Mouse (Mus musculus): ENCODE measurements around the gene Psmc3. TPM values are rescaled to one million over a fixed set of nuclear protein-coding genes. Genes with fewer than 3 reads are reported as not detected.

Psmc3 gene
- polyA plus RNA-seq, 1 experiment, result 160 TPM

DNA sequence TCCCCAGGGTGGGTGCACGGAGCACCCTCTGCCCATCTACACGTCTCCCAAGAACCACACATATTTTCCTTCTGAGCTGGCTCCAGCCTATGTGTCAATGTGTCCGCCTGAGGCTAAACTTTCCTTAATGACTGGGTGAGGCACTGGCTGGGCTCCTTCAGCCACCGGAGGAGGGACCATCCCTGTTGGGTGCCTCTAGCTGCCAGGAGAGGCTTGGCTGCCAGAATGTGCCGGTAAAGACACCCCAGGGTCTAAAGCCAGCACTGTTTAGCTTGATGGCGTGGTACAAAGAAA is 15.0 kb downstream of the Psmc3 start:
- TF ChIP-seq CTCF (IDR thresholded peaks at IDR 0.05; ENCODE audit: borderline replicate concordance, extremely low read depth, insufficient read depth, insufficient read length), result no peak
- TF ChIP-seq POLR2A (IDR thresholded peaks at IDR 0.05; ENCODE audit: borderline replicate concordance, extremely low read depth, insufficient read depth, insufficient read length, poor library complexity, severe bottlenecking), result no peak
- DNase-seq (ENCODE audit: low read depth), result no peak

DNA sequence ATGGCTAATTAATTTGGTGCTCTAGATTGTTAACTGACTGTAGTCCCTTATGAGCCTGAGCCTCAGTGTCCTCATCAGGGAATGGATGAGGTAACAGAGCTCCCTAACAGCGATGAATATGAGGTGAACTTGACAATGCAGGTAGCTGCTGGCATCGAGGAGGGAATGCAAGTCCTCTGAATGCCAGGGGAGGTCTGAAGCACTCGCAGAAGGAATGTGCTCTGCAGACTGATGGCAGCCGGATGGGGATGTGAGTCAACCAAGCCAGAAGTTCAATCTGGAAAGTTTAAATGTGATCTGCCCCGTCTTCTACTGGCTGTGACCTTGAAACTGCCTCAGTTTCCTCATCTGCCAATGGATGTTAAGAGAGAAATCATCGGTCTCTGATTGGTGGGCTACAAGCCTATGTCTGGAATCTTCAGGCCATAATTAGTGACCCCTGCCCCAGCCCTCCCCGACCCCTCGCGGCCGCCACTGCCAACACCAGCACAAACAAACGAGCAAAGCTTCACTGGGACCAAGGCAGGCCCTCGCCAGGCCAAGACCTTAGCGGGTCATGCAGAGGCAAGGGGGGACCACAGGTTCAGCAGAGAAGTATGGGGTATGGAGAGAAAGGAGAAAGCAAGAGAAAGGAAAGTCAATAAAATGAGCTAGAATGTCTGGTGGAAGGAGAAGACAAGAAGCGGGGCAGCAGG is 15.6 kb downstream of the Psmc3 start:
- no peak for TF ChIP-seq CTCF (IDR thresholded peaks at IDR 0.05; ENCODE audit: borderline replicate concordance, extremely low read depth, insufficient read depth, insufficient read length)
- peak; percentile 15 for DNase-seq (ENCODE audit: low read depth)

DNA sequence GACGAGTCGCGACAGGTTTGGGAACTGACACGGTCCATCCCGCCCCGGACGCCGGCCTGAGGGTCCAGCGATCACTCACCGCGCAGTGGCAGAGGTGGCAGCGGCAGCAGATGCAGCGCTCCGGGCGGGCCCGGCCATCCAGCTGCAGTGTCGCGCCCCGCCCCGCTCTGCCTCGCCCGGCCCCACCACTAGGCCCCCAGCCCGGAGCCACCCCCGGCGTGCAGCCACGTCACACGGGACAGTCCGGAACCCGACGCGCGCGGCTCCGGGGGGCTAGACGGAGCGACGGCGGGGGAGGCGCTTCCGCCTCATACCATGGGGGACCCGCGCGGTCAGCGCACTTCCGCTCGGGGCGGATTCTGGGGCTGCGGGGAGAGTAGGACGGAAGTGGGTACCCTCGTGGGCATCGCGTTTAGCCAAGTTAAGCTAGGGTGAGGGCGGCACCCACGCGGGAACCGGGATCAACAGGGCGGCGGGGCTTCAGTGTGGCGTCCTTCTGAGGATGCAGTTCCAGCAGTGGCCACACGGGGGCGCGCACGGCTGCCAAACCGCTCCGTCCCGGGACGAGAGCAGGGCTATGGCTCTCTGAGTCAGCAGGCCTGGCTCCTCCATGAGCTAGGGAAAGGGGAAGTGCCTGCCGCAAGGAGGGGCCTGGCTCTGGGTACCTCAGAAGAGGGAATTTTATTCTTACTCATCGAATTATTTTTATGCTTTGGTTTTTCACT is 16.4 kb downstream of the Psmc3 start, which contains the start of gene Slc39a13:
TSS of gene Slc39a13 (minus strand) at position 342 of the 725 bp plus-strand sequence.
- peak; percentile 98 for DNase-seq (ENCODE audit: low read depth)
- TF ChIP-seq POLR2A (IDR thresholded peaks at IDR 0.05; ENCODE audit: borderline replicate concordance, extremely low read depth, insufficient read depth, insufficient read length, poor library complexity, severe bottlenecking) (peak; percentile 24; the same call in 1 of the 2 replicates), CTCF (IDR thresholded peaks at IDR 0.05; ENCODE audit: borderline replicate concordance, extremely low read depth, insufficient read depth, insufficient read length) (peak; percentile 98)

DNA sequence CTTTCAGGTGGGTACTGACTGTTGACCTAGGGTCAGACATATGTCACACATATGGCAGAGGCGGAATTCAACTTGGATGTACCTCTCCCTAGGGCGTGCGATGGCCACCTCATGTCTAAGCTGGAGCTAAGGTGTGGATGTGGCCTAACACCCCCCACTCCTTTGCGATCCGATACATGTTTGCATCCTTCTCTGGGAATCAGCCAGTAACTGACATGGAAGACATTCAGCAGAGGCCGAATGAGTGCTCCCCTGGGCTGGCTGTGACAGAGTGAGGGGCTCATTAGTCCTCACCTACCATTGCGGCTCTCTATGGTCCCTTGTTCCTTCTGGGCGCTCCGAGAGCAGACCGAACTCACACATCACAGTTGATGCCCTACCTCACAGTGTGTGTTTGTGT is 17.2 kb downstream of the Psmc3 start:
- TF ChIP-seq POLR2A (IDR thresholded peaks at IDR 0.05; ENCODE audit: borderline replicate concordance, extremely low read depth, insufficient read depth, insufficient read length, poor library complexity, severe bottlenecking), result no peak

DNA sequence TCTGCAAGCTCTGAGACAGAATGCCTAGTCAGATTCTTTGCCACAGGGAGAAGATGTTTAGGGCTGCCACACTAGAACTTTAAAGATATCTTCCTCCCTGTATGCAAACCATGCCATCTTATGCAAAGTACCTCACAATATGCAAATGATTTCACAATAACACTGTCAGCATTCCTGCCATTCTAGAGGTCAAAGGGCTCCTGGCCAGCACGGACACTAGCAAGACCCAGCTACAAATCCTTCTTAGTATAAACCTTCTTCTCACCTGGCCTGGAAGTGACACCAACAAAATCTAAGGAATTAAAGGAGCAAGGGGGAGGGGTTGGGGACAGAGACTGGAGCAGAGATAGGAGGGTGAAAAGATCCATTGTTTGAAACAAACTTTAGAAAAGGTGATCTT is 18.3 kb downstream of the Psmc3 start:
- no peak for TF ChIP-seq CTCF (IDR thresholded peaks at IDR 0.05; ENCODE audit: borderline replicate concordance, extremely low read depth, insufficient read depth, insufficient read length)
- no peak for TF ChIP-seq POLR2A (IDR thresholded peaks at IDR 0.05; ENCODE audit: borderline replicate concordance, extremely low read depth, insufficient read depth, insufficient read length, poor library complexity, severe bottlenecking)
- DNase-seq (ENCODE audit: low read depth), result no peak

More for the DNA sequence above, 17.2 kb downstream of the Psmc3 start:
- DNase-seq (ENCODE audit: low read depth), result no peak

DNA sequence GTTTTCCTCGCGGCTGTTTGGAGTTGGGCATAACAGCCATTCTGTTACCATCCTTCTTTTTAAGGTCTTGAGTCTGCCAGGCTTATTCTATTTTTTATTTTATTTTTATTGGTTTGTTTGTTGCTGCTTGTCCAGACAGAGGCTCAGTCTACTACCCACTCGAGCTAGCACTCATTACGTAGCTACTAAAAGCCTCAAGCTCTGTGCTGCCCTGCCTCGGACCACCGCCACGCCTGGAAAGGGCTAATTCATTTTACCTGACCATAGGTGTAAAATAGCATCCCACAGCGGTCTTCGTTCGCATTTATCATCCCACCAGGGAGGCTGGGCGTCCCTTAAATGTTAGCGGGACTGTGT is 24.1 kb downstream of the Psmc3 start:
- TF ChIP-seq CTCF (IDR thresholded peaks at IDR 0.05; ENCODE audit: borderline replicate concordance, extremely low read depth, insufficient read depth, insufficient read length) (no peak), POLR2A (IDR thresholded peaks at IDR 0.05; ENCODE audit: borderline replicate concordance, extremely low read depth, insufficient read depth, insufficient read length, poor library complexity, severe bottlenecking) (no peak)
- DNase-seq (ENCODE audit: low read depth), result no peak

DNA sequence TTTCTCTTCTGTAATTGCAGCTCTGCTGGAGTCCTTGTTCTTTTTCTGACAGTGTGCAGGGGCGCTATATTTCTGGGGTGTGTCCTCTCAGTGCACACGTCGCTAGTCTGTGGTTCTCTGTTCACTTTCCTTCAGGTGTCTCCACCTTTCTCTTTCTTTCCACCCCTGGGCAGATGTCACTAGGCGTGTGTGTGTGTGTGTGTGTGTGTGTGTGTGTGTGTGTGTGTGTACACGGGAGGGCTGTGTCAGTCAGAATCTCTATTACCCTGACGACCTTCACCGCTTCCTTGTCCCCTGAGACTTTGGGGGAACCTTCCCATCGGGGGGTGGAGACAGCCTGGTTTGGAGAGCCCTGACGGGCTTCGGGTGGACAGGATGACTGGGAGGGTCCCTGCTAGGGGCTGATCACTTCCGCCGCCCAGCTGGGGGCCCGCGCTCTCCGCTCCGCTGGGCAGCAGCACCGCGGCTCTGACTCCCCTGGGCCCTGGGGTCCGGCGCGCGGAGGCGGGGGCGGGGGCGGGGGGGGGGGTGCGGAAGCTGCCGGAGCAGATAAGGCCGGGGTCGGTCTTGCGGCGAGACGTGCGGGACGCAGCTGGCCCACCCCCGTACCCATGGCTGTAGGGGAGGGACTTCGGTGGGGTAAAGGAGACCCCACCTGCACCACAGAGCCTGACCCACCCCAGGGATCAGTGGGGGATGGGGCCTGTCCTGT is 24.7 kb downstream of the Psmc3 start:
- TF ChIP-seq CTCF (IDR thresholded peaks at IDR 0.05; ENCODE audit: borderline replicate concordance, extremely low read depth, insufficient read depth, insufficient read length) (no peak), POLR2A (IDR thresholded peaks at IDR 0.05; ENCODE audit: borderline replicate concordance, extremely low read depth, insufficient read depth, insufficient read length, poor library complexity, severe bottlenecking) (no peak)
- peak; percentile 39 for DNase-seq (ENCODE audit: low read depth)

DNA sequence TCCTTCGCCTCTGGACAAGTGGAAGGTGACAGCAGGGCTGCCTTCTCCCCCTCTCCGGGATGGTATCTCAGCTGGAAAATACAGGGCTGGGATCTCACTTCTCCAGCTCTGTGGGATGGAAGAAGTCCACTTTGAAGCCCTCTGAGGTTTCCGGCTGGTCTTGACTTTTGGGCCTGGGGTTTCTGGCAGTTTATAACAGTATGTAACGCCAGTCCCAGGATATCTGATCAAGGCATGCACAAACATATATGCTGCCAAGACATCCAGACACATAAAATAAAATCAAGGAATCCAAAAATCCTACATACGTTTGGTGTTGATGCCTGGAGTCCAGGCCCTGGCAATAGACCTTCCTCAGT is 25.2 kb downstream of the Psmc3 start:
- DNase-seq (ENCODE audit: low read depth), result peak; percentile 10
- TF ChIP-seq CTCF (IDR thresholded peaks at IDR 0.05; ENCODE audit: borderline replicate concordance, extremely low read depth, insufficient read depth, insufficient read length) (no peak), POLR2A (IDR thresholded peaks at IDR 0.05; ENCODE audit: borderline replicate concordance, extremely low read depth, insufficient read depth, insufficient read length, poor library complexity, severe bottlenecking) (no peak)

DNA sequence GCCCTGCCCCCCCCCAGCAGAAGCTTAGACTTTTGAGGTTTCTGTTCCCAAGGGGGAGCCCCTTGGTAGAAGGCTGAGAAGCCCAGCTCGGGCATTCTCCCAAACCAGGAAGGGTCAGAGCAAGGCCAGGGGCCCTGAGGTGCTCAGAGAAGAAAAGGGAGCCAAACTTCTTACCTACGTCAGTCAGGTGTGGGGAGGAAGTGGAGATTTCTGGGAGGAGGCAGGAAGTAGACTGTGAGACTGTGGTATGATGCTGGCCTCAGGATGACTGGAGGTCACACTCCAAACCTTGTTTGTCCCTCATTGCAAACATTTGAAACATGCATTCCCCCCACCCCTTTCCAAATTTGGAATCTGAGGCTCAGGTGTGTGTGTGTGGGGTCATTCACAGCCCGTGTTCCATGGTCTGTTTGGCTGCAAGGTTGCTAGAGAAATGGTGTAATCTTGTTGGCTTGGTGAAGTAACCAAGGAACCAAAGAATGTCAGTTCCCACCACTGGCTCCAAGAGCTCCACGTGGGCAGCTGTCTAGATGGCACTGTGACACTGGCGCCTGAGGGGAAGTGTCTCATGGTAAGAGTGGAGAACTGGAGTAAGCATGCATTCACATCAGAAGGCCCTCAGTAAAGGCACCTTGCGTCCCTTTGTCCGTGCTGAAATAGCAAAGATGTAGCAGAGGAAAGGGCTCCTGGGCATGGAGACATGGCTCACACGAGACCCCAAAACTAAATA is 27.1 kb downstream of the Psmc3 start:
- DNase-seq (ENCODE audit: low read depth), result no peak
- TF ChIP-seq CTCF (IDR thresholded peaks at IDR 0.05; ENCODE audit: borderline replicate concordance, extremely low read depth, insufficient read depth, insufficient read length) (no peak), POLR2A (IDR thresholded peaks at IDR 0.05; ENCODE audit: borderline replicate concordance, extremely low read depth, insufficient read depth, insufficient read length, poor library complexity, severe bottlenecking) (no peak)

DNA sequence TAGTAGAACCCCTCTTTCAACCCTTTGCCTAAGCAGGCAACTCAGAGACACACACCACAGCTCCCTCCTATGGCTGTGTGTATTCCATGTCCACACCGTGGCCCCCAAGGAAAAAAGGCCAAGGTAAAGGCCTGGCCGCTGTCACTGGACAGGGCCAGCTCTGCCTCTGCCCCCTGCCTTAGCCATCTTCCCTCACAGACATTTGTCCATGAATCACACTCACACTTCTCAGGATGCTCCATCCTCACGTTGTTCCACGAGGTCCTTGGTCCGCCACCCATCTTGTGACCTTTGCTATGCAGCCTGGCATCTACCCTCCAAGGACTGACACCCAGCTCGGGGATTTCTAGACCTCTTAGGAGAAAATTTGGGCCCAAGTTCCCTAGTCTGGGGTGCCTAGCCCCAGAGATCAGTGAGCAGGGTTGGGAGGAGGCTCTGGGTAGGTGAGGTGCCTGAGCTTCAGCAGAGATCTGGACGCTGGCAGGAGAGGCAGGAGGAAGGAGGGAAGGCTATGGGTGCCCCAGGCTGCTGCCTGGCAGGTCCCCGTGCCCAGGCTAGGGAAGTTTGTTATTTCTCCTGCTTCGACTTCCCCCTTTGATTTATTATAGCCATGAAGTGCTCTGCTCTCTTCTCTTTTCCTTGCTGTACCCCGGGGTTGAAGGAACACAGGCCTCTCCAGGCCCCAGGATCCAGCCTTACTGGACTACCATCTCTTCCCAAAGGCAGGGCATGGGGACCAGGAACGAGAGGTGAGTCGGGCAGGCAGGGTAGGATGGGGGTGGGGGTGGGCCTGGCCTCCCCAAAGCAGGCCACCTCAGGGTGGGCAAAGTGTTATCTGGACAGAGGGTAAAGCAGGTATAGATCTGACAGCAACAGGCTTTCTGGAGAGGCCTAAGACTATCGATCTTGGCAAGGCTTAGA is 28.2 kb downstream of the Psmc3 start, which contains the start of gene Spi1:
TSS of gene Spi1 (plus strand) at position 616 of the 921 bp plus-strand sequence.
- DNase-seq (ENCODE audit: low read depth), result no peak
- TF ChIP-seq CTCF (IDR thresholded peaks at IDR 0.05; ENCODE audit: borderline replicate concordance, extremely low read depth, insufficient read depth, insufficient read length), result no peak
